Mouse (Mus musculus): ENCODE measurements around the gene Huwe1.

The Huwe1 gene

GRCm38 (mm10) chrX:151800701-151801511, at the start of gene Huwe1:
Gene Huwe1, plus strand, starts transcription at chrX:151800807.
- DNase-seq = peak; percentile 62 to 76

- no peak for DNase-seq
Measured at GRCm38 (mm10) chrX:151780348-151780747, 20.3 kb upstream of the Huwe1 start.

- no peak for DNase-seq
Measured at GRCm38 (mm10) chrX:151782939-151783338, 17.7 kb upstream of the Huwe1 start.

DNA sequence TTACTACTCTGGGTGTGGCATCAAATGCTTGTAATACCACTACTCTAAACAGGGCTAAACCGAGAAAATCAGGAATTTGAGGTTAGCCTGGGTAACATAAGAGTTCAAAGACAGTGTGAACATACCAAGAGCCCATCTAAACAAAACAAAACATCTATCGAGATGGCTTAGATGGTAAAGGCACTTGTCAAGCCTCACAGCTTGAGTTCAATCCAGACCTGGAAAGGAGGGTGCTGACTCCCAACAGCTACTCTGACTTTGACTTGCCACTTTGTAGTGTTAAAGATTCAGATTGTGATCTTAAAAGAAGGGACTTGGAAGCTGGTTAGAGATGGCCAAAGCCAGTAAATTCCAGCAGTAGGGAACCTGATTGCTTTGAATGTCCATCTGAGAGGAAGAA, 7.8 kb upstream of the Huwe1 start:
- DNase-seq = no peak

GRCm38 (mm10) chrX:151797970-151798369, 2.6 kb upstream of the Huwe1 start:
- no peak for DNase-seq

GRCm38 (mm10) chrX:151802328-151802955, 1.8 kb downstream of the Huwe1 start:
- no peak for DNase-seq

GRCm38 (mm10) chrX:151802956-151803776, 2.6 kb downstream of the Huwe1 start:
- peak; percentile 95 to 96 for DNase-seq

DNA sequence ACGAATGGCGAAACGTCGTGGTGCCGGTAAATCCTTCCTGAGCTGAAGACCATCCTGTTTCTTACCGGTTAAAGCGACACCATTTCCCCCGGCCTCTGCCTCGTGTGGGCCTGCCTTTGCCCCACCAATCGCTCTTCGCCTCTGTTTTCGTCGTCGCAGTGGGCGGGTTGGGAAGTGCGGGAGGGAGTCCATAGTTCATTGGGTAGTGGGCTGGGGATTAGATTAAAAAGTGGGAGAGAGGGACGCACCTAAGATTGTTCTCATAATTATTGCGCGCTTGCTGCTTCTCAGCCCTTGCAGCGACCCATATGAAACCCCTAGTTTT, 3.1 kb downstream of the Huwe1 start:
- DNase-seq = peak; percentile 55 to 65

- DNase-seq = no peak
Measured at GRCm38 (mm10) chrX:151804388-151804787, 3.8 kb downstream of the Huwe1 start.

GRCm38 (mm10) chrX:151811481-151811880, 10.9 kb downstream of the Huwe1 start:
- no peak for DNase-seq

DNA sequence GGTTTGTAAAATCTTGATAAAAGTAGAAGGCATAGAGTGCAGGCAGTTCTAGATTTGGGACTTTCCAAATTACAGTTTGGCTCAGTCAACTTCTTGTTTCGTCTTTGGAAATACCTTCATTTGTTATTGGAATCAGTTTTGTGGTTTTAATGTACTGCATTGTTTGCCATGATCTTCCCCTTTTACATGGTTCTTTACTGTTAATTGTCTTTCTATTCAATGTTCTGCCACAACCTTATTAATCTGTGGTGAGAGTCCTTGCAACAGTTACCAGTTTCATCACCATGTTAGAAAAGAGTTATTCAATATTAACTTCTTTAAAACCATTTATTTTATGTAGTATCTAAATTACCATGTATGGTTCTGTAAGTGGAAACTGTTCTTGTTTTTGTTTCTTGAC, 13.0 kb downstream of the Huwe1 start:
- DNase-seq = no peak

GRCm38 (mm10) chrX:151817712-151818111, 17.1 kb downstream of the Huwe1 start:
- no peak for DNase-seq

DNA sequence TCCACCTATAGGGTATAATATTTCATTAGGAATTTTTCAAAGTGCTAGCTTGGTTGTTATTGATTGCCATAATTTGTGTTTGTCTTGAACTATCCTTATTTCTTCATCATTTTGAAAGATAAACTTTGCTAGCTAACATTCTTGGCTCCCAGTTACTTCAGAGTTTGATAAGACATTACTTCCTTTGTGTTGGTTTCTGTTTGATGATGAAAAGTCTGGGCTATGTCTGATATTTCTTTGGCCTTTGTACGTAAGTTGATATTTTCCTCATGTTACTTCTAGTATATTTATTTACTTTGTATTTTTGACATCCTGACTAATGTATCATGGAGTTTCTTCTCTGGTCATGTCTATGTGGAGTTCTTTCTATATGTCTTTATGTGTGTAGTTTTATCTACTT, 28.4 kb downstream of the Huwe1 start:
- no peak for DNase-seq

DNA sequence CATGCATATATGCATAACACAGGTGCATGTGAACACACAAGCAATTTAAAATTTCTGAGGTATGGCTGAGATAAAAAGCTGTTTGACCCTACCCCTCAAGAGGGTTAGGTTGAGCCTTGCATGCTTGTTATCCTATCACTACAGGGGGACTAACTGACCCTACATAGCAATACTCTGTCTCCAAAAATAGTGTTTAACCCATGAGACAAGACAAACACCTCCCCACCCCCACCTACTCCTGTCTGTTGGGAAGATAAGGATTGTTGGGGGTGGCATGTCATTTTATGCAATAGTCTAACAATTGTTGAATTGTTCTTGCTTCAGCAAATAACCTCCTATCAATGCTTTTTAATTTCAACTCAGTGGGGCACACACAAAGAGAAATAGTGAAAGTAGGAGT, 30.7 kb downstream of the Huwe1 start:
- no peak for DNase-seq

DNA sequence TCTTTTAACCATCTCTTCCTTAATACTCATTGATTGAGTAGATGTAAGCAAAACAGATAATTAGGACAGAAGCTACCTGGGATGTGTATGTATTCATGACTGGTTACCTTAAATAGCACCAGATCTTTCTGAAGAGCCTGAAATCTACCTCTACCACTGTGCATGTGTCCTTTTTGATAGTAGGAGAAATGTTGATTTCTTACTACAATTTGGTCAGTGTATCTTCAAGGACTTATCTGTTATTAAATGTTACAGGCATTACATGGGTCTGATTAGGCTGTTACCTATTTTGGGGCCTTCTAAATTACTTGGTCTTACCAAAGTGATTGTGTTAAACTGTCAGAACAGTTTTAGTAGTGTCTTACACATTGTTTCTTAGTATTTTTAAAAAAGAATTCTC, 32.4 kb downstream of the Huwe1 start:
- DNase-seq = no peak

DNA sequence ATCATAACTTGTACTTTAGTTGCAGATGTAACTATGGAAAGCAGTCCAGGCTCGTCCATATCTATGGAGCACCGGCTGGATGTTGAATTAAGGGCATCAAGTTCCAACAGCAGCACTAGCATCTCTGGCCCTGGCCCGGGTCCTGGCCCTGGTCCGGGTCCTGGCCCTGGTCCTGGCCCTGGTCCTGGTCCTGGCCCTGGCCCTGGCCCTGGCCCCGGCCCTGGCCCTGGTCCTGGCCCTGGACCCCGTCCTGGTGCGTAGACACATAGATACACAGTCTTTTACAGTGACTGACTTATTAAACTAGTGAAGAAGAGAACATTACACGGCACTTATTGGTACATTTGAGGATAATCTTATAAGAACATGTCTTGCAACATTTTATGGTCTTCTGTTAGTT, 58.8 kb downstream of the Huwe1 start:
- no peak for DNase-seq

DNA sequence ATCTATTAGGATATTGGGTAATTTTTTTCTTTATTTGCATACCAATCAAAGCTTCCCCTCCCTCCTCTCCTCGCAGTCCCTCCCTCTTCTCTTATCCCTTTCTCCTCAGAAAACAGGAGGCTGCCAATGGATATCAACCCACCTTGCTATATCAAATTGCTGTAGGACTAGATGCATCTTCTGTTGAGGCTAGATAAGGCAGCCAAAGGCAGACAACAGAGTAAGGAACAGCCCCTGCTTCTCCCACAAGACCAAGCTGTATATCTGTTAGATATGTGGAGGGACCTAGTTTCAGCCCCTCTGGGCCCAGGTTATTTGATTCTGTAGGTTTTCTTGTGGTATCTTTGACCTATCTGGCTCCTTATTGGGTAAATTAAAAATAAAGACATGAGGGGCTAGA, 110.1 kb downstream of the Huwe1 start:
- DNase-seq = no peak

GRCm38 (mm10) chrX:151912267-151912666, 111.7 kb downstream of the Huwe1 start:
- no peak for DNase-seq

- no peak for DNase-seq
Measured at GRCm38 (mm10) chrX:151929390-151929789, 128.8 kb downstream of the Huwe1 start.

GRCm38 (mm10) chrX:151938852-151939251, 138.2 kb downstream of the Huwe1 start:
- no peak for DNase-seq

- DNase-seq = no peak
Measured at GRCm38 (mm10) chrX:151946986-151947385, 146.4 kb downstream of the Huwe1 start.

DNA sequence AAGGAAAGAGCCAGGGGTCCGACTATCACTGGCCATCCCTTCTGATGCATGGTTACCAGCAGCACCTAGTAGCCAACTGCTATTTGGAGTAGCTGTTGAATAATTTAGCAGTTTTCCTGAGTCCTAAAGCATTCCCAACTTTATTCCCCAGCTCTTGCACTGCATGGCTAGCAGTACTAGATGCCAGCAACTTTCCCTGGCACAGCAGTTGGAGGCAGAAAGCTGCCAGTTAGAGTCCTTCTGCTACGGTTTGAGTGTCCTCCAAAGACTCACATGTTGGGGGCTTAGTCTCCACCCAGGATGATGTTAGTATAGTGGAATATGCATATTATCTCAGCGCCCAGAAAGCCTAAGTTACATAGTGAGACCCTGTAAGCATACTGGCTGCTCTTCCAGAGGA, 147.2 kb downstream of the Huwe1 start:
- no peak for DNase-seq

- no peak for DNase-seq
Measured at GRCm38 (mm10) chrX:151950231-151950630, 149.6 kb downstream of the Huwe1 start.

DNA sequence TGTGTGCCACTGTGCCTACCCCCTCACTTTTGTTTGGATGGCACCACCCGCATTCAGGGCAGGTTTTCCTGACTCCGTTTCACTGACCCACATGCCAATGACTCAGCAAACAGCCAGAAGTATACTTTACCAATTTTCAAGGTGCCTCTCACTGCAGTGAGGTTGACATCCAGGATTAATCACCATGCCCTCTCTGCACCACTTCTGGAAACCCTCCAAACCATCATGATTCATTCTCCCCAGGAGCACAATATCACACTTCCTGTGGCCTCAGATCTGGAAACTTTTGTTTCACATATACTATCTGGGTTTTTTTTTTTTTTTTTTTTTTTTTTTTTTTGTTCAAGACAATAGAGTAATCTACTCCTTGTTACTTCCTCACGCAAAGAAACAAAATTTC, 150.6 kb downstream of the Huwe1 start:
- no peak for DNase-seq

Data from lung, postnatal 4 days (tissue).